Mouse (Mus musculus) small intestine, adult 2 months (tissue): ENCODE data around the gene Wdfy4.

ENCODE experiments used
- CTCF ChIP-seq: fragments of 200-500 bp; IDR thresholded peaks from 2 replicates; pipeline ENCODE4 v1.5.1; 2012; ENCODE audit warnings: low read depth, mild to moderate bottlenecking, control low read depth, inconsistent platforms, low read length, moderate library complexity, mixed read lengths; ENCODE audit not compliant: insufficient replicate concordance, insufficient read length; ENCODE audit errors: extremely low read depth
- POLR2A ChIP-seq: fragments of 200-500 bp; IDR thresholded peaks from 2 replicates; pipeline ENCODE4 v1.6.1; 2012; ENCODE audit warnings: low read depth, mild to moderate bottlenecking, control low read depth, inconsistent platforms, low read length, moderate library complexity

- TF ChIP-seq CTCF (no peak), POLR2A (no peak)
Observed at GRCm38 (mm10) chr14:33210806-33211205, 25.5 kb upstream of the Wdfy4 start.
